Mouse (Mus musculus): ENCODE measurements around the gene Pxmp4. TPM values are rescaled to one million over a fixed set of nuclear protein-coding genes. Genes with fewer than 3 reads are reported as not detected.

Gene Pxmp4
- polyA plus RNA-seq, 1 experiment from 2014 or later, result 32.4 TPM

DNA sequence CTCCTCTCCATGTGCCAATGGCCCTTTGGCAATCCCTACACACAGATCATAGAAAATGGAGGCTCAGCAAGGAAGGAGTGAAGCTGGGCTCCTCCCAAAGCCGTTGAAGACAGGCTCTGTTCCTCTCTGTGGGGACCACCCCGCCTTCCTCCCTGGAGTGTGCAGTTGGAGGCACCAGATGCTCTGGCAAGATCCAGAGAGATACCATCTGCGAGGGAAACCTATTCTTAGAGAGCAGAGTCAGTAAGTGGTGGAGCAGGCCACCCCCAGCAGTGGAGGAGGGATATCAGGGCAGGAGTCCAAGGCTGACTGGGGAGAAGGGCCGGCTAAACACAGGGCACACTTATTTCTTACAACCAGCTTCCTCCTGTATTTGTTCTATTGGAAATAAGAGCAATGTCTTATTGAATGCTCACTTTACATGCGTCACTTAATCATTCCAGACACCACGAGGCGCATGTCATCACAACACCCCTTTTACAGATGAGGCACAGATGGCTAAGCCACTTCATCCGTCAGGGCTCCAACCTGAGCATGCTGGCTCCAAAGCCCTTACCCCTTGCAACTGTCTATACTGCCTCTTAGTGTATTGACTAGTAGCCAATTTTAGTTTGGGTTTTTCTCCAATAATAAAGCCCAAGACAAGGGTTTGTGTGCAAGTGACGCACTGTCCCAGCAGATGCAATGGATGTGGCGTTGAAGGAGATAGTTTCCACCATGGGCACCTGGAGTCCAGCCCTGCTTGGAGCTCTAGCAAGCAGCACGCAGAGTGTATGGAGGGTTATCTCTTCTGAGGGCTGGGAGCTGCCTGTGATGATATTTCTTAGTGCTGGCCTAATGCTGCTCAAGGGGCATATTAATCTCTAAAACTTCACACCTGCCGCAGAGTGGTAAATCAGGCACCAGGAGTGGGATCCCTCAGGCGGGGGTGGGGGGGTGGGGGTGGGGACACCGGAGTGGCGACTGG is 19.3 kb downstream of the Pxmp4 start:
- 0 out of 2 replicates have a peak, but pooled peaks cover 7% of the 10 kb centered on the region for H3K4me1 ChIP-seq (ENCODE audit: control insufficient read depth, insufficient read depth, low read length)
- no peak overlapping the region for H3K4me2 ChIP-seq (ENCODE audit: low read depth, low read length)
- peaks cover 5% of the 10 kb centered on the region; the same call in 1 of the 2 replicates for H3K36me3 ChIP-seq (ENCODE audit: control insufficient read depth, insufficient read depth, low read length)
- peak; percentile 67; the same call in 1 of the 2 replicates for ATAC-seq (ENCODE audit: insufficient read depth, low FRiP score)
- WGBS, result 49% methylated on average over 15 of the region's 15 CpGs
- no peak overlapping the region for H3K4me3 ChIP-seq (replicated peaks; ENCODE audit: low read length)
- no peaks in the 10 kb centered on the region for H3K27me3 ChIP-seq (ENCODE audit: control insufficient read depth, insufficient read depth, low read length)
- no peak overlapping the region for H3K27ac ChIP-seq (ENCODE audit: low read length)
- no peak overlapping the region; the same call in 1 of the 2 replicates for H3K9ac ChIP-seq (ENCODE audit: low read length)
- H3K9me3 ChIP-seq (replicated peaks; ENCODE audit: control insufficient read depth, low read length), result peaks cover 4% of the 10 kb centered on the region; the same call in 1 of the 2 replicates

DNA sequence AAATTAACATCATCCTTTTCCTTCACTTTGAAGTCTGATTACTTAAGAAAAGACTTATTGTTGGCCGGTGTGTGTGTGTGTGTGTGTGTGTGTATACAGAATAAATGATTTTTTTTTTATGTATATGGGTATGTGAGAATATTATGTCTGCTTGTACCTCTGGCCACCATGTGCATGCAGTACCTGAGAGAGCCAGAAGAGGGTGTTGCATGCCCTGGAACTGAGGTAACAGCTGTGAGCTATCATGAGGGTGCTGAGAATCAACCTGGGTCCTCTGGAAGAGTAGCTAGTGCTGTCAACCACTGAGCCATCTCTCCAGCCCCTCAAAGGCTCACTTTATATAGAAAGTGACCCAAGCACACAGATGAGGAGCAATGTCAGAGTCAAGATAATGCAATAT is 22.1 kb downstream of the Pxmp4 start:
- Histone ChIP-seq H3K27ac (ENCODE audit: low read length) (no peak overlapping the region), H3K4me3 (replicated peaks; ENCODE audit: low read length) (no peak overlapping the region), H3K27me3 (ENCODE audit: control insufficient read depth, insufficient read depth, low read length) (no peaks in the 10 kb centered on the region), H3K4me2 (ENCODE audit: low read depth, low read length) (no peak overlapping the region), H3K9ac (ENCODE audit: low read length) (no peak overlapping the region), H3K4me1 (ENCODE audit: control insufficient read depth, insufficient read depth, low read length) (0 out of 2 replicates have a peak, but pooled peaks cover 7% of the 10 kb centered on the region), H3K36me3 (ENCODE audit: control insufficient read depth, insufficient read depth, low read length) (peaks cover 2% of the 10 kb centered on the region; the same call in 1 of the 2 replicates), H3K9me3 (replicated peaks; ENCODE audit: control insufficient read depth, low read length) (peaks cover 1% of the 10 kb centered on the region; the same call in 1 of the 2 replicates)
- no peak for ATAC-seq (ENCODE audit: insufficient read depth, low FRiP score)
- whole genome bisulfite sequencing, result 96% methylated on average over 1 of the region's 1 CpGs

DNA sequence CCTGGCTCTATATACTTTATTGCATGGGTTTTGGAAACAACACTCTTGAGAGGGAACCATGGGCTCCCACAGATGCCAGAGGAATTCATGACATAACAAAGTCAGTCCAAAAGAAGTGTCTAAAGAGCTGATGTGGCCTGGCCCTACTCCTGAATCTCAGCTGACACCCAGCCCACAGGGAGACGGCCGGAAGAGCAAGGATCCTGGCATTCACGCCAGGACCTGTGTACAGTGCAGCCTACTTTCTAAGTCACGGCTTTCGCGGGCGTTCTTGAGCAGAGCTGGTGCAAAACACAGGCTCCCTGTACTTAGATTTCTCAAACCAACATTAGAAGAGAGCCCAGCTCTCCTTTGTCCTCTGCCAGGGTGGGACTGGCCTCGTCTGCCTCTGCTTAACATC is 22.9 kb downstream of the Pxmp4 start:
- ATAC-seq (ENCODE audit: insufficient read depth, low FRiP score), result no peak
- no peaks in the 10 kb centered on the region for H3K27me3 ChIP-seq (ENCODE audit: control insufficient read depth, insufficient read depth, low read length)
- H3K4me3 ChIP-seq (replicated peaks; ENCODE audit: low read length), result no peak overlapping the region
- H3K4me2 ChIP-seq (ENCODE audit: low read depth, low read length), result no peak overlapping the region
- no peak overlapping the region for H3K27ac ChIP-seq (ENCODE audit: low read length)
- H3K36me3 ChIP-seq (ENCODE audit: control insufficient read depth, insufficient read depth, low read length), result no peaks in the 10 kb centered on the region
- WGBS, result 61% methylated on average over 8 of the region's 8 CpGs
- 0 out of 2 replicates have a peak, but pooled peaks cover 7% of the 10 kb centered on the region for H3K4me1 ChIP-seq (ENCODE audit: control insufficient read depth, insufficient read depth, low read length)
- no peak overlapping the region for H3K9ac ChIP-seq (ENCODE audit: low read length)
- H3K9me3 ChIP-seq (replicated peaks; ENCODE audit: control insufficient read depth, low read length), result no peaks in the 10 kb centered on the region

DNA sequence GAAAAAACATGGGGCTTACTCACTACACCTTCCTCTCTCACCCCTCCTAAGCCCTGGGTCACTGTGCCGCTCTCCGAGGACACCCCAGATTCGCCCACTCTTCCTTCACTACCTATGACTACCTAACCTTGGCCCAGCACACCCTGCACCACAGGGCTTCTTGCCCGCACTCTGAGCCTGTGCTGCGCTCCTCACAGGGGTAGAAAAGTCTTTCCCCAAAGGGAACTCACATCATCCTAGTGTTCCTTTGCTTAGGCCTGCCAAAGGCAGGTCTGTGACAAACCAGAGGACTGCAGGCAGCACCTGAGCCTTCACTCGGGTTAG is 25.8 kb downstream of the Pxmp4 start:
- H3K27me3 ChIP-seq (ENCODE audit: control insufficient read depth, insufficient read depth, low read length), result no peaks in the 10 kb centered on the region
- no peak overlapping the region for H3K27ac ChIP-seq (ENCODE audit: low read length)
- ATAC-seq (ENCODE audit: insufficient read depth, low FRiP score), result no peak
- no peak overlapping the region for H3K9ac ChIP-seq (ENCODE audit: low read length)
- WGBS, result 92% methylated on average over 6 of the region's 6 CpGs
- no peaks in the 10 kb centered on the region for H3K4me1 ChIP-seq (ENCODE audit: control insufficient read depth, insufficient read depth, low read length)
- H3K4me2 ChIP-seq (ENCODE audit: low read depth, low read length), result no peak overlapping the region
- no peak overlapping the region for H3K4me3 ChIP-seq (replicated peaks; ENCODE audit: low read length)
- no peaks in the 10 kb centered on the region for H3K36me3 ChIP-seq (ENCODE audit: control insufficient read depth, insufficient read depth, low read length)
- H3K9me3 ChIP-seq (replicated peaks; ENCODE audit: control insufficient read depth, low read length), result no peaks in the 10 kb centered on the region

DNA sequence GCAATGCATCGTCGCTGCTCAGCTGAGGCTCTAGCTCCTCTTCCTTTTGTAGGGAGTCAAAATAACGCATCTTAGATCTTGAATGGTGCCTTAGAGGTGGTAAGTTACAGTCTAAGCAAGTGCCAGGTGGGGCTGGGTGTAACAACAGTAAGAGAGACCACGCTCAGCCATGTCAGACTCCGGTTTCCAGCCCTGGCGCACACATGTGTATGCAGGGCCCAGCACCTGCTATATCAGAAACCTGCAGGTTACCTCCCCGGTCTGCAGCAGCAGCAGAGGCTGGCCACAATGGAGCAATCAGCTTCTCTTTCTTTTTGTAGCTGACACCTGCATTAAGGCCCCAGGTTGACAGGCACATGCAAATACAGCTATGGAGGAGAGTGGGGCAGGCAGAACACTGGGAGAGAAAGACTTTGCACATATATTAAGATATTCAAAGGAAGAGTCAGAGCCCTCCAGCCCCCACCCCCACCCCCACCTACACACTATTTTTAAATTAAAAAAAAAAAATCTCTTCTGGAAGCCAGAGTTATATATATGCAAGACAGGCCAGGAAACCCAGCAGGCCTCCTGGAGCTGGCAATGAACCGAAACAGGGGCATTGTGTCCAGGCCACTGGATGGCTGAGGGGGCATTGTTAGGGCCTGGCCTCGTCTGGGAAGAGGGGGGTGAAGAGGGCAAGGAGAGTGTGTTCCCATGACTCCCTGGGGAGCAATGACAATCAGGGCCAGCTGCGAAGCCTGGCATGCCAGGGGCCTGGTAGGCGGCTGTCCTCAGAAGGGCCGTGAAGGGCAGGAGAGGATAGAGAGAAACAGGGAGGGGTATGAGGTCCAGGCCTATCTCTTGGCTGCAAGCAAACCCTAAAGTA is 26.4 kb downstream of the Pxmp4 start:
- WGBS, result 56% methylated on average over 12 of the region's 12 CpGs
- H3K36me3 ChIP-seq (ENCODE audit: control insufficient read depth, insufficient read depth, low read length), result no peaks in the 10 kb centered on the region

DNA sequence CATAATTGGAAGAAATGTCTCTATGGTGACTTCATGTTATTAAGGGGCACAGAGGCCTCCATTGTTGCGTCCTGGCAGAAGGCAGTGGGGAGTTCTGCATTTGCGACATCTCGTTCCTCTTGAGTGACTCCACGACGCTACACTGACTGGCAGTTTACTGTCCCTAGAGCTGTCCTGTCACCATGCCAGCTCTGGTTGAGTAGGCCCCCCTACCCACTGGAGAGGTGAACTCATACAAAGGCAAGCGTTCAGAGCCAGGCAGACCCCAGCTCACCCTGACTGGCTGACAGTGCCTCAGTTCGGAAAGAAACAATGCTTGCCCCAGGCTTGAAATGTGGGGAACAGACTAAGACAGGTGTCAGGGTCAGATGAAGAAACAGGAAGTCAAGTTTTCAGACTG is 29.2 kb downstream of the Pxmp4 start:
- H3K4me3 ChIP-seq (replicated peaks; ENCODE audit: low read length), result no peak overlapping the region
- H3K9ac ChIP-seq (ENCODE audit: low read length), result no peak overlapping the region
- H3K36me3 ChIP-seq (ENCODE audit: control insufficient read depth, insufficient read depth, low read length), result no peaks in the 10 kb centered on the region
- H3K4me2 ChIP-seq (ENCODE audit: low read depth, low read length), result no peak overlapping the region
- H3K9me3 ChIP-seq (replicated peaks; ENCODE audit: control insufficient read depth, low read length), result no peaks in the 10 kb centered on the region
- no peak overlapping the region for H3K27ac ChIP-seq (ENCODE audit: low read length)
- no peak for ATAC-seq (ENCODE audit: insufficient read depth, low FRiP score)
- WGBS, result 73% methylated on average over 7 of the region's 7 CpGs
- H3K27me3 ChIP-seq (ENCODE audit: control insufficient read depth, insufficient read depth, low read length), result no peaks in the 10 kb centered on the region
- peaks cover 13% of the 10 kb centered on the region; the same call in 1 of the 2 replicates for H3K4me1 ChIP-seq (ENCODE audit: control insufficient read depth, insufficient read depth, low read length)

More for the DNA sequence above, 26.4 kb downstream of the Pxmp4 start:
- H3K4me3 ChIP-seq (replicated peaks; ENCODE audit: low read length), result no peak overlapping the region
- no peaks in the 10 kb centered on the region for H3K27me3 ChIP-seq (ENCODE audit: control insufficient read depth, insufficient read depth, low read length)
- H3K4me1 ChIP-seq (ENCODE audit: control insufficient read depth, insufficient read depth, low read length), result 0 out of 2 replicates have a peak, but pooled peaks cover 4% of the 10 kb centered on the region
- H3K9me3 ChIP-seq (replicated peaks; ENCODE audit: control insufficient read depth, low read length), result no peaks in the 10 kb centered on the region
- H3K4me2 ChIP-seq (ENCODE audit: low read depth, low read length), result no peak overlapping the region
- no peak for ATAC-seq (ENCODE audit: insufficient read depth, low FRiP score)
- H3K9ac ChIP-seq (ENCODE audit: low read length), result no peak overlapping the region
- no peak overlapping the region for H3K27ac ChIP-seq (ENCODE audit: low read length)

DNA sequence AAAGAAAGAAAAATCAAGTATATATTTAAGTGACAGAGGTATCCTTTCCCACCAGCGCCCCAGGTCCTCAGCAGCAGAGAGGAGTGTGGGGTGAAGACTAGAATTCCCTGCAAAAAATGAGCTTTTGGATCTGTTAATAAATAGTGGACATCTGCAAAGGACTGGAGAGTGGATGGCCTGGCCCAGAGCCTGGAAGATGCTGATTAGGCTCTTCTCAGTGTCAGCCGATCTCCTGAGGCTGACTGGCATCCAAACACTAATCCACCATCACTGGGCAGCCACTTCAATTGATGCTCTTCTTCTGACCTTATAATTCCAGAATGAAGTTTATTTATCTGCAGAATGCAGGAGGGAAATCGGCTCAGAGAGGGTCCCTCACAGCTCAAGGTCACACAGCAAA is 30.5 kb downstream of the Pxmp4 start:
- Histone ChIP-seq H3K36me3 (ENCODE audit: control insufficient read depth, insufficient read depth, low read length) (no peaks in the 10 kb centered on the region), H3K9me3 (replicated peaks; ENCODE audit: control insufficient read depth, low read length) (no peaks in the 10 kb centered on the region), H3K27ac (ENCODE audit: low read length) (no peak overlapping the region), H3K27me3 (ENCODE audit: control insufficient read depth, insufficient read depth, low read length) (no peaks in the 10 kb centered on the region), H3K4me1 (ENCODE audit: control insufficient read depth, insufficient read depth, low read length) (peaks cover 22% of the 10 kb centered on the region), H3K4me3 (replicated peaks; ENCODE audit: low read length) (no peak overlapping the region), H3K9ac (ENCODE audit: low read length) (no peak overlapping the region), H3K4me2 (ENCODE audit: low read depth, low read length) (no peak overlapping the region)
- no peak for ATAC-seq (ENCODE audit: insufficient read depth, low FRiP score)
- WGBS, result 68% methylated on average over 3 of the region's 3 CpGs

DNA sequence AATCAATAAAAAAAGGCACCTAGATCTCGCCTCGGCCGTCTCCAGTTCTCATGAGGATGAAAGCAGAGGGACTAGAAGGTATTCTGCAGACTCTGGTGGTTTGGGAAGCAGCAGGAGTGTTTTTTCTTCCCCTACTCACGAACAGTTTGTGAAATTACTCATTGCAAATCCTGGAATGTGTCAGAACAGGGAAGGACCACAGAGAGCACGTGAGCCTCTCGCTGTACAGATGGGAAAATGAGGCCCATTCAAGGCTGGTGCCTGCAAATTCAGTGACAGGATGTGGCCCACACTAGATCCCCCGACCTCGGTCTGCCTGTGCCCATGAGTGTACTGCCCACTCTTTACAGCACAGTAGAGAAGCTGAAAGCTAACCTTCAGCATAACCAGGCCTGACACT is 31.5 kb downstream of the Pxmp4 start:
- Histone ChIP-seq H3K9ac (ENCODE audit: low read length) (no peak overlapping the region), H3K27ac (ENCODE audit: low read length) (peak overlapping the region; percentile 29; the same call in 1 of the 2 replicates), H3K4me2 (ENCODE audit: low read depth, low read length) (no peak overlapping the region), H3K9me3 (replicated peaks; ENCODE audit: control insufficient read depth, low read length) (no peaks in the 10 kb centered on the region), H3K4me3 (replicated peaks; ENCODE audit: low read length) (no peak overlapping the region), H3K36me3 (ENCODE audit: control insufficient read depth, insufficient read depth, low read length) (no peaks in the 10 kb centered on the region), H3K4me1 (ENCODE audit: control insufficient read depth, insufficient read depth, low read length) (peaks cover 31% of the 10 kb centered on the region), H3K27me3 (ENCODE audit: control insufficient read depth, insufficient read depth, low read length) (no peaks in the 10 kb centered on the region)
- no peak for ATAC-seq (ENCODE audit: insufficient read depth, low FRiP score)
- WGBS, result 49% methylated on average over 8 of the region's 8 CpGs

DNA sequence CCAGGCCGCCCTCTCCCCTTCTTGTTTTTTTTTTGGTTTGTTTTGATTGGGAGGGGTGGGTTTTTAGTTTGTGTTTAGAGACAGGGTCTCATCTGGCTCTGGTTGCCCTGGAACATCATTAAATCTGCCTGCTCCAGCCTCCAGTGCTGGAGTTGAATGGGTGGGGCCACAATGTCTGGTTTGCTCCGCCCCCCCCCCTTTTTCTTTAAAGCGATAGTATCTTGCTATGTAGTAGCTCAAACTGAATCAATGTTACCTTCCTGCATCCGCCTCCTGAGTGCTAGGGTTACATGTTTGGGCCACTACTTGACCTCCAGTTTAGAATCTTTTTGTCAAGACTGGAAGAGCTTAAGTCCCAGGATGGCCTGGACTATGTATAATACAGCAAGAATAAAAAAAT is 32.2 kb downstream of the Pxmp4 start:
- H3K9me3 ChIP-seq (replicated peaks; ENCODE audit: control insufficient read depth, low read length), result no peaks in the 10 kb centered on the region
- H3K27me3 ChIP-seq (ENCODE audit: control insufficient read depth, insufficient read depth, low read length), result no peaks in the 10 kb centered on the region
- no peak overlapping the region for H3K4me3 ChIP-seq (replicated peaks; ENCODE audit: low read length)
- H3K36me3 ChIP-seq (ENCODE audit: control insufficient read depth, insufficient read depth, low read length), result no peaks in the 10 kb centered on the region
- H3K4me1 ChIP-seq (ENCODE audit: control insufficient read depth, insufficient read depth, low read length), result peaks cover 38% of the 10 kb centered on the region
- no peak overlapping the region for H3K27ac ChIP-seq (ENCODE audit: low read length)
- H3K4me2 ChIP-seq (ENCODE audit: low read depth, low read length), result no peak overlapping the region
- no peak overlapping the region for H3K9ac ChIP-seq (ENCODE audit: low read length)
- no peak for ATAC-seq (ENCODE audit: insufficient read depth, low FRiP score)
- 82% methylated on average over 4 of the region's 4 CpGs for WGBS

All from stomach, embryonic 16.5 days (tissue).